Mouse (Mus musculus): ENCODE data around the gene Fcho1. TPM values are rescaled to one million over a fixed set of nuclear protein-coding genes. Genes with fewer than 3 reads are reported as not detected.
"Not testable (repeated sequence)": the region's sequence is repeated elsewhere in the genome, so short reads cannot be mapped to it uniquely, and the experiment has no call there.

Gene Fcho1
- polyA plus RNA-seq, 1 experiment from 2014 or later, result 39.2 TPM

GRCm38 (mm10) chr8:71695456-71695855 lies 30.1 kb downstream of the Fcho1 start:
- not testable (repeated sequence) for H3K9me3 ChIP-seq; ATAC-seq (ENCODE audit: low FRiP score, low read depth); H3K9ac ChIP-seq (replicated peaks); H3K4me2 ChIP-seq (replicated peaks); H3K27ac ChIP-seq (replicated peaks); H3K4me3 ChIP-seq; H3K36me3 ChIP-seq
- WGBS, result 66% methylated on average over 12 of the region's 12 CpGs
- H3K4me1 ChIP-seq, result peaks cover 12% of the 10 kb centered on the region; the same call in 1 of the 2 replicates
- H3K27me3 ChIP-seq, result peaks cover 90% of the 10 kb centered on the region

- no peak overlapping the region for H3K9ac ChIP-seq (replicated peaks)
- no peaks in the 10 kb centered on the region for H3K36me3 ChIP-seq
- no peak overlapping the region for H3K27ac ChIP-seq (replicated peaks)
- H3K4me2 ChIP-seq (replicated peaks), result peak overlapping the region; percentile 21
- H3K9me3 ChIP-seq, result no peaks in the 10 kb centered on the region
- H3K27me3 ChIP-seq, result peaks cover 90% of the 10 kb centered on the region
- 7% methylated on average over 68 of the region's 68 CpGs for WGBS
- H3K4me3 ChIP-seq, result peak overlapping the region; percentile 15
- H3K4me1 ChIP-seq, result peaks cover 12% of the 10 kb centered on the region; the same call in 1 of the 2 replicates
- no peak for ATAC-seq (ENCODE audit: low FRiP score, low read depth)
Observed at GRCm38 (mm10) chr8:71693166-71694041, 32.1 kb downstream of the Fcho1 start.

GRCm38 (mm10) chr8:71692509-71692908 lies 33.0 kb downstream of the Fcho1 start:
- no peak overlapping the region for H3K9ac ChIP-seq (replicated peaks)
- no peaks in the 10 kb centered on the region for H3K36me3 ChIP-seq
- H3K4me3 ChIP-seq, result no peak overlapping the region
- no peak for ATAC-seq (ENCODE audit: low FRiP score, low read depth)
- H3K4me1 ChIP-seq, result peaks cover 12% of the 10 kb centered on the region; the same call in 1 of the 2 replicates
- H3K27me3 ChIP-seq, result peaks cover 94% of the 10 kb centered on the region
- H3K27ac ChIP-seq (replicated peaks), result no peak overlapping the region
- no peak overlapping the region for H3K4me2 ChIP-seq (replicated peaks)
- no peaks in the 10 kb centered on the region for H3K9me3 ChIP-seq
- WGBS, result 2% methylated on average over 30 of the region's 30 CpGs

DNA sequence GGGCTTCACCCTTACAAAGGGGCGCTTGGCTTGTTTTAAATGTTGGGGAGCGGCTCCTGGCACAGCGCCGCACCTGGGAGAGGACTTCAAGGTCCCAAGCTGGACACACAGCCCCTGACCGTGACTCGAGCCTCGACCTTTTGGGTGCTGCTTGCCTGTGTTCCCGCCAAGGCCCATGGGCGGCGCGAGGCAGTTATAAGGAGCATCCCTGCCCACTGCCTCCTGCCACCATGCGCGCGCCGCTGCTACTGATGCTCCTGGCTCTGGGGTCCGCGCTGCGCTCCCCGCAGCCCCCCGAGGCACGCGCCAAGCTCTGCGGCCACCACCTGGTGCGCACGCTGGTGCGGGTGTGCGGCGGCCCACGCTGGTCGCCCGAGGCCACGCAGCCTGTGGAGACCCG lies 36.5 kb downstream of the Fcho1 start, which contains the start of gene Insl3:
Gene Insl3, plus strand, starts transcription at position 187 of the 400 bp plus-strand sequence.
- Histone ChIP-seq H3K4me2 (replicated peaks) (no peak within 1 kb of the TSS), H3K36me3 (no peaks in the 10 kb centered on the region), H3K4me1 (peaks cover 28% of the 10 kb centered on the region), H3K4me3 (no peak within 1 kb of the TSS), H3K27ac (replicated peaks) (no peak within 1 kb of the TSS), H3K9ac (replicated peaks) (no peak within 1 kb of the TSS), H3K9me3 (no peaks in the 10 kb centered on the region), H3K27me3 (peaks cover 100% of the 10 kb centered on the region)
- ATAC-seq (ENCODE audit: low FRiP score, low read depth), result no peak
- WGBS, result 4% methylated on average over 31 of the region's 33 CpGs

DNA sequence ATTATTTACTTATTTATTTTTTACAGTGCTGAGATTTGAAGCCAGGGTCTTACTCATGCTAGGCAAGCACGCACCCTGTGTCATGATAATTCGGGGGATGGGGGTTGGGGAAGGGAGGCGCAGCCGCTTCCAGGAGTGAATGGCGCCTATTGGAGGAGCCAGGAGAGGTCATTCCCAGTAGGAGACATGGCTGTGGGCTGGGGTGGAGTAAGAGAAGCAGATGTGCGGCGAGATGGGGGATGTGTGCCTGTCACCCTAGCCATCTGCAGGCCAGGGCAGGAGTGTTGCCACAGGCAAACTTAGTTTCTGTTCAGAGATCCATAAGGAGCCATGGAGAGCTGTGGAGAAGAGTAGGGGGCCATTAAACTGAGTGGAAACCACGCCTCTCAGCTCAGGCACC lies 37.9 kb downstream of the Fcho1 start:
- no peak overlapping the region for H3K9ac ChIP-seq (replicated peaks)
- H3K4me1 ChIP-seq, result peaks cover 18% of the 10 kb centered on the region
- H3K27ac ChIP-seq (replicated peaks), result no peak overlapping the region
- 5% methylated on average over 8 of the region's 8 CpGs for WGBS
- ATAC-seq (ENCODE audit: low FRiP score, low read depth), result no peak
- no peaks in the 10 kb centered on the region for H3K36me3 ChIP-seq
- H3K27me3 ChIP-seq, result peaks cover 100% of the 10 kb centered on the region
- no peak overlapping the region for H3K4me3 ChIP-seq
- H3K4me2 ChIP-seq (replicated peaks), result no peak overlapping the region
- H3K9me3 ChIP-seq, result no peaks in the 10 kb centered on the region

GRCm38 (mm10) chr8:71686143-71686734 lies 39.3 kb downstream of the Fcho1 start:
- Histone ChIP-seq H3K4me2 (replicated peaks) (peak overlapping the region; percentile 46), H3K4me1 (peaks cover 16% of the 10 kb centered on the region), H3K36me3 (no peaks in the 10 kb centered on the region), H3K9ac (replicated peaks) (no peak overlapping the region), H3K27ac (replicated peaks) (no peak overlapping the region), H3K9me3 (no peaks in the 10 kb centered on the region), H3K27me3 (peaks cover 100% of the 10 kb centered on the region), H3K4me3 (peak overlapping the region; percentile 31)
- under 1% methylated on average over 23 of the region's 23 CpGs for WGBS
- peak; percentile 67 for ATAC-seq (ENCODE audit: low FRiP score, low read depth)

- Histone ChIP-seq H3K9ac (replicated peaks) (no peak overlapping the region), H3K4me2 (replicated peaks) (peak overlapping the region; percentile 46), H3K4me3 (peak overlapping the region; percentile 31), H3K9me3 (no peaks in the 10 kb centered on the region), H3K27ac (replicated peaks) (no peak overlapping the region), H3K4me1 (peaks cover 18% of the 10 kb centered on the region), H3K36me3 (no peaks in the 10 kb centered on the region), H3K27me3 (peaks cover 100% of the 10 kb centered on the region)
- 0 out of 2 replicates have a peak, but pooled peaks have one; percentile 13 for ATAC-seq (ENCODE audit: low FRiP score, low read depth)
- WGBS, result 6% methylated on average over 29 of the region's 29 CpGs
Observed at GRCm38 (mm10) chr8:71685573-71685972, 39.9 kb downstream of the Fcho1 start.

DNA sequence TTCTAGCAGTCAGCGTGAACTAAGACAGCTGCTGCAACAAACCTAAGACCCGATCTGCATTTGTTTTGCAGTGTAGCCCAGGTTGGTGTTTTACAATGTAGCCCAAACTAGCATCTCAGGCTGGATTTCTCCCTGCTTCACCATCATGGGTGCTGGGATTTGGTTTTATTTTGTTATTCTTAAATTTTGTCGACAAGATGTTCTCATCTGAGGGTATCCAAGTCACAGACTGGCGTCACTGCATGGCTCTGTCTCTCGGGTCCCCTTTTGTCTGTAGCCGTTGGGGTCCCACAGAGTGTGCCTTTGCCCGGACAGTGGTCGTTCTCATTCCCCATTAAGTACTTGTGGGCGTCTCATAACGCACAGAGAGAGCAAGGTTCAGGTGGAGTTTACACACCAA lies 40.8 kb downstream of the Fcho1 start:
- ATAC-seq (ENCODE audit: low FRiP score, low read depth), result no peak
- Histone ChIP-seq H3K9ac (replicated peaks) (no peak overlapping the region), H3K4me2 (replicated peaks) (no peak overlapping the region), H3K36me3 (no peaks in the 10 kb centered on the region), H3K27ac (replicated peaks) (no peak overlapping the region), H3K27me3 (peaks cover 100% of the 10 kb centered on the region), H3K4me1 (peaks cover 22% of the 10 kb centered on the region), H3K9me3 (no peaks in the 10 kb centered on the region), H3K4me3 (no peak overlapping the region)
- 10% methylated on average over 10 of the region's 10 CpGs for WGBS

- no peaks in the 10 kb centered on the region for H3K9me3 ChIP-seq
- ATAC-seq (ENCODE audit: low FRiP score, low read depth), result no peak
- no peaks in the 10 kb centered on the region for H3K36me3 ChIP-seq
- H3K27me3 ChIP-seq, result peaks cover 100% of the 10 kb centered on the region
- peaks cover 26% of the 10 kb centered on the region for H3K4me1 ChIP-seq
- no peak overlapping the region for H3K4me3 ChIP-seq
- H3K9ac ChIP-seq (replicated peaks), result no peak overlapping the region
- 48% methylated on average over 12 of the region's 12 CpGs for WGBS
- H3K27ac ChIP-seq (replicated peaks), result no peak overlapping the region
- no peak overlapping the region for H3K4me2 ChIP-seq (replicated peaks)
Observed at GRCm38 (mm10) chr8:71682832-71683231, 42.7 kb downstream of the Fcho1 start.

DNA sequence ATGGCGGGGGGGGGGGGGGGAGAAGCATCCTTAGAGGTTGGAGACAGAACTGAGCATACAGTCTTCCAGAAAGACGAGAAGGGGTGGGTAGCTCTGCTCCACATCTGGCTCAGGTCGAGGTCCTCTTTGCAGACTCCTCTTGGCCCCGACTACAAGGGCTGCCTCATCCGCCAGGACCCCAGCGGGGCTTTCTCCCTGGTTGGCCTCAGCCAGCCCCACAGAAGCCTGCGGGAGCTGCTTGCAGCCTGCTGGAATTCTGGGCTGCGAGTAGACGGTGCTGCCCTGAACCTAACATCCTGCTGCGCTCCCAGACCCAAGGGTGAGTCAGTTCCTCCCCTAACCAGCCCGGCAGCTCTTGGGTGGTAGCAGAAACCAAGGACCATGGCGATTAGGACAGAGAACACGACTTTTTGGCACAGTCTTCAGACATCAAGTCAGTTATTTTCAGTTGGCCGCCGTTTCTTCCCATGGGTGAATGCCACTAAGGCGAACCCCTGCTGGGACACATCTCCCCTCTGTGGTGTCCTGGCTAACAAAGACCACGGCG lies 44.1 kb downstream of the Fcho1 start:
- WGBS, result 2% methylated on average over 17 of the region's 18 CpGs
- no peak overlapping the region for H3K27ac ChIP-seq (replicated peaks)

GRCm38 (mm10) chr8:71680471-71680870 lies 45.0 kb downstream of the Fcho1 start:
- Histone ChIP-seq H3K4me2 (replicated peaks) (no peak overlapping the region; the same call in 1 of the 2 replicates), H3K9me3 (no peaks in the 10 kb centered on the region), H3K9ac (replicated peaks) (no peak overlapping the region), H3K36me3 (no peaks in the 10 kb centered on the region), H3K27me3 (peaks cover 100% of the 10 kb centered on the region), H3K27ac (replicated peaks) (no peak overlapping the region), H3K4me1 (peaks cover 16% of the 10 kb centered on the region), H3K4me3 (0 out of 2 replicates have a peak overlapping the region, but pooled peaks have one; percentile 11)
- 3% methylated on average over 21 of the region's 21 CpGs for WGBS
- no peak for ATAC-seq (ENCODE audit: low FRiP score, low read depth)

More for the DNA sequence above, 44.1 kb downstream of the Fcho1 start:
- Histone ChIP-seq H3K4me3 (no peak overlapping the region), H3K36me3 (no peaks in the 10 kb centered on the region), H3K4me1 (peaks cover 22% of the 10 kb centered on the region), H3K27me3 (peaks cover 100% of the 10 kb centered on the region), H3K4me2 (replicated peaks) (no peak overlapping the region), H3K9ac (replicated peaks) (no peak overlapping the region), H3K9me3 (no peaks in the 10 kb centered on the region)
- ATAC-seq (ENCODE audit: low FRiP score, low read depth), result no peak
